Mouse (Mus musculus) urinary bladder, postnatal 4 days (tissue): ENCODE results near the gene Elof1.
"Not testable (repeated sequence)": the region's sequence is repeated elsewhere in the genome, so short reads cannot be mapped to it uniquely, and the experiment has no call there.

Experiments
- DNase-seq, 2 experiments: peaks; one replicate each; pipeline ENCODE4 v3.0.0; 2021 to 2022; ENCODE audit warnings: low spot score in 2 of 2

Gene Elof1

DNA sequence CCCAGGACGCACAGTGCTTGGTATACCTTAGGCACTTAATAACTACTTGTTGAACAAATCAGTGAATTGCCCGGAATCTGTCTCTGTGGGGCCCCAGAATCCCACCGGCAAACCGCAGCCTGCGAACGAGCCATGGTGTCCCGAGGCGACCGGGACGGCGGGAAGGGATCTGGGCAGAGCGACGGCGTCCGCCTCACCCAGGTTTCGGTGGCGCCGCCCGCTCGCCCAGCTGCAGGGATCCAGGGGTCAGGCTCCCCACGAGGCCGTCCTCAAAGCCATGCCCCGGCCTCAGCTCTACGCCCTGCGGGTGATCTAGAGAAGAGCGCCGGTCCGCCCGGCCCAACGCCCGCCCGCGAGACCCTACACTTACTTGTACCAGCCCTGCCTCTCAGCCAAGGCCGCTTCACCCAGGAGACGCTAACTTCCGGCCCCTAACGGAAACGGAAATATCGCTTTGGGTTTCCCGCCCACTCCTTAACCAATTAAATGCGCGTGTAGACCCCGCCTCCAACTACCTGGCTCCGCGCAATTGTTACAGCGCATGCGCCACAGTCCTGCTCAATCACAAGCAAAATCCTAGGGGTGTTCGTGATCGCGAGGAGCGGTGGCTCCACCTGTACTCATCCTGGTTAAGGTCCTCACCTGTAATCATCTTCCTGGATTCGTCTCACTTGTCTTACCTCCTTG lies at the start of gene Elof1:
Gene Elof1 (minus strand): TSS at position 433 of the 687 bp plus-strand sequence.
- DNase-seq: peak; percentile 87 to 89

DNA sequence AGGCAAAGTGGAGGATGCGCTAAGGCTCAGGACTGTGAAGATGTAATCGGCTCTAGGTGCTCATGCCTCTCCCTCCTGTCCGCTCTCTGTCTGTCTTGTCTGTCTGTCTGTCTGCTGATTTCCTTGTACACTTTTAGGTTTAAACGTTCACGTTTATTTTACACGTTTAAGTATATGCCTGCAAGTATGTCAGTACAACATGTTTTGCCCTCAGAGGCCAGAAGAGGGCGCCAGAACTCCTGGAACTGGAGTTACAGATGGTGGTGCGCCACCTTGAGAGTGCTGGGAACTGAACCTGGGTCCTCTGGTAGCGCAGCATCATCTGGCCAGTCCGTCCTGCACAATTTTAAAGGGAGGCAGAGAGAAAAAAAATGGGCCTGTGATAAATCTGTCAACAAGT lies 49.7 kb upstream of the Elof1 start:
- DNase-seq: no peak

- no peak for DNase-seq
Observed at GRCm38 (mm10) chr9:22165964-22166363, 49.0 kb upstream of the Elof1 start.

DNA sequence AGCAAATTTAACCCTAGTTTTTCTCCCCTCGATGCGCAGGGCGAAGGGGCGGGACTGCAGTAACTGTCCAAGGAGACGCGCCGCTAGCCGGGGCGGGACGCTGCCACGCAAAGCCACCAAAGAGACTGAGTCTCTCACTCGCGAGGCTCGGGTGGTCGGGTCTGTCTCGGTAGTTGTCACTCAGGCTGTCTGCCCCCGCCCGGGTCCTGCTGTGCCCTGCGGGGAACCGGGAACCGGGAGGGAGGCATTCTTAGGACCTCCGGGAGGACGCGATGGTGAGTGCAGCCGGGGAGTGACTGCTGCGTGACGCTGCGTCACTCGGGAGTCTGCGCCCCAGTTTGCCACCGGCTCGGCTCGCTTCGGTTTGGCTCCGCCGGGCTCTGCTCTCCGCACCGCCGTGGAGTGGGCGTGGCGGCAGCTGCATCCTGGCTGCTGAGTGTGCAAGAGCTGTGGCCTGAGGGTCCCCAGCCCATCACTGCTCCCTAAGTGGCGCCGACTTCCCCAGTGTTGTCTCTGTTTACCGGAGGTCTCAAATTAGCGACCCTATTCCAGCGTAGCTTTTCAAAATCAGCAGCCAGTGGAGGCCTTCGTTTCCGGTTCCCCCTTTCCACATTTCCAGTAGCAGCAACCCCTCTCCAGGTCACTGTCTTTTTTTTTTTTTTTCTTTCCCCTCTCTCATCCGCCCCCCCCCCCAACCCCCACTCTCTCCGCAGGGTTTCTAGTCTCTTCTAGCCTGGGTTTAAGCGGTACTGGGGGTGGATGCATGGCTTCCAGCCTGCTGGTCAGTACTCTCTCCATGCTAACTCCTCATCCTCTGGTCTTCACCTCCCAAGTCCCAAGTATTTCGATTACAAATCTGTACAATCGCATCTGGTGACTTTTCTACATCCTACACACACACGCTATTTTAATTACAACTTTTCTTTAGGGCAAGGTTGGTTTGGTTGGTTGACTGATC lies 48.0 kb upstream of the Elof1 start:
- peak in 1 of 2 experiments; percentile 28 for DNase-seq

DNA sequence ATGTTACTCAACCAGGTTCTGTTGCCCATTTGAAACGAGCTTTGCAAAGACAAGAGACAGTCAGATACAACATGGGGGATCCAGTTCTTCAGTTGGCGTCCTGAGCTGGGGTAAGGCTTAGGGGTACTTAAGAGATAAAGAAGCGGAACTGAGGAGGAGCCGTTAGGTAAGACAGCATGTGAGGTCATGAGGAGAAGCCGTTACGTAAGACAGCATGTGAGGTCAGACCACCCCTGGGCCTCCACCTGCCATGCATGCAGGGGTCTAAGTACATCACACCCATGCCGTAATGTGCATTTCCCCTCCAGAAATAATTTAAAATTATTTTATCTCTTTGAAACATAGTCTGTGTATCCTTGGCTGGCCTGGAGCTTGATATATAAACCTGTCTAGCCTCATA lies 45.9 kb upstream of the Elof1 start:
- no peak for DNase-seq

DNA sequence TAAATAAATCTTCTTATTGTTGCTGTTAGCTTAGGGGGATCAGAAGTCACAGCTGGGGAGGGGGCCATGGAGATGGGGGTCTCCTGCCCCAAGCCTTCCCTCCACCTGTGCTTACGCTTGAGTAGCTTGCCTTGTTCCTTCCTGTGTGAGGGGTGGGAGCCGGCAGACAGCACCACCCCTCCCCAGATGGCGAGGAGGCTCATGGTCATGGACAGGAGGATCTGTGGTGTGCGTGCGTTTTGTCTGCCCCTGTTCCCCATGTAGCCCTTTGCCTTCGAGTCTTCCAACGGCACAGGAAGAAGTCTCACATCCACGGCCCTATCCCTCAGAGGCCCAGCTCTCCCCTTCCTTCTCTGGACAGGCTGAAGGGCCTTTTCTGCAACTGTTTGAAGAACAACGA lies 45.3 kb upstream of the Elof1 start:
- DNase-seq: no peak

DNA sequence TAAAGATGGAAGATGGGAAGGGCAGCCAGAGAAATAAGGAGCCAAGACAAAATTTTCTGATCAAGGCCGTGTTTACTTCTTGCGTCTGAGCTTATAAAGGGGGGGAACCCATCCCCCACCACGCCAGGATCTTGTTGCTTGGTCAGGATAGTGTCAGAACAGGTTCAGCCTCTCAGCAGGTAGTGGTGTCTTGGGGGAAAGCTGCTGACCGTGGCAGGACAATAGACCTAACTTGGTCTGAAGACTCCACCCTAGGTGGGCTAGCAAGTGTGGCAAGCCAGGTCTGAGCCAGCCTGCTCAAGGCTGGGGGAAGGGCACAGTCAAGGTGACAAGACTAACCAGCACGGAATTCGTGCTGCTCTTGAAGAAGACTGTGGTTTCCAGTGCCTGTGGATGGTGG lies 44.3 kb upstream of the Elof1 start:
- no peak for DNase-seq

GRCm38 (mm10) chr9:22157516-22158265 lies 40.7 kb upstream of the Elof1 start:
- no peak for DNase-seq

DNA sequence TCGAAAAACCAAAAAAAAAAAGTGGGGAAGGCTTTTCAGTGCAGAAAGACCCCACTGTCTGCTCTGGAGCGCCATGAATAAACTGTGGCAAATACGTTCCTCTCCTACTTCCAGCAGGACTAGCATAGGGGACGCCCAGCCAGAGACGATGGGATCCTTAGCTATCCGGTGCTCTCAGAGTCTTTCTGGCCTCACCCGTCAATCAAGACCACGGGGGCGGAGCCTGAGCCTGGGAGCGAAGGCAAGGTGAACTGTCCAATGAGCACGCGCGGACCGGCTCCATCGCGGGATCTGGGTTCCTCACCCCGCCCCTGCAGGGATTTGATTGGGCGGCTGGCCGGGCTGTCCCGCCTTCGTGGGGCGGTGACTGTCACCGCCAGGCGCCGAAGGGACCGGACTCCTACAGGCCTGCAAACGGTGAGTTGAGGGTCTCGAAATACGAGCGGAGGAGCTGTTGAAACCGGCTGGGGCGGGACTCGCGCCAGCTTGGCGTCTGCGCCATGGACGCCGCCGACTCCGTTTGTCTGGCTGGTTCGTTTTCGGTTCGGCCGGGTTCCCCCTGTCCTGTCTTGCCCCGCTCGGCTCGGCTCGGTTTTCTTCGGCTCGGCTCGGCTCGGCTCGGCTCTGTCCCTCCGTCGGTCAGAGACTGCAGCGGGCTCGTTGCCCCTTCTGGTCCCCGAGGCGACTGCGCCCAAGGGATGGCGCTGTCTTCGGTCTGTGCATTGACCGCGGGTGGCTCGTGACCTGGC lies 39.7 kb upstream of the Elof1 start, which contains the start of gene Pigyl:
Gene Pigyl (plus strand): TSS at position 350 of the 749 bp plus-strand sequence.
- DNase-seq: peak; percentile 98 to 99

- DNase-seq: peak in 1 of 2 experiments; percentile 34
Observed at GRCm38 (mm10) chr9:22155614-22156013, 38.6 kb upstream of the Elof1 start.

DNA sequence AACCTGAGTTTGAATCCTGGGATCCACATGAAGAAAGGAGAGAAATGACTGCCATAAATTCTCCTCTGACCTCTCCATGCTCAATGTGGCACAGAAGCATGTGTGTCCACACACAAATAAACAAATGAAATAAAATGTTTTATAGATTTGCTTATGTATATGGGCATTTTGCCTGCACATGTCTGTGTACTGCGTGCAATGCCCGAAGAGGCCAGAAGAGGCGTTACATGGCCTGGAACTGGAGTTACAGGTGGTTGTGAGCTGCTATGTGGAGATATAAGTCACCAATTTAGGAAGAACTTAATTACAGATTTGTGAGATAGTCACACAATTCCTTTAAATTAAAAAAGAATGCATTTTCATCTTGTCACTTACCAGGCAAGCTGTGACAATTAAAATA lies 36.8 kb upstream of the Elof1 start:
- DNase-seq: no peak

DNA sequence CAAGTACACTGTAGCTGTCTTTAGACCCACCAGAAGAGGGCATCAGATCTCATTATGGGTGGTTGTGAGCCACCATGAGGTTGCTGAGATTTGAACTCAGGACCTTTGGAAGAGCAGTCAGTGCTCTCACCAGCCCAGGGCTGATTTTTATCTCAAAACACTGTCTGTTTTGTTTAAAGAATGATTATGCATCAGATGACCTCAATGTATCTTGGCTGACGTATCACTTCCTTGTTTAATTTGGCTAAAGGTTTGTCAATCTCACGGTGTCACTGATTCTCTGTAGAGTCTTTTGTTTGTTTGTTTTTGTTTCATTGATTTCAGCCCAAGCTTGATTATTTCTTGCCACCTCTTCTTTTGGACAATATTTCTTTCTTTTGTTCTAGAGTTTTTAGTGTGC lies 34.0 kb upstream of the Elof1 start:
- DNase-seq: no peak

GRCm38 (mm10) chr9:22150249-22150693 lies 33.3 kb upstream of the Elof1 start:
- not testable (repeated sequence) for DNase-seq

GRCm38 (mm10) chr9:22149426-22150248 lies 32.7 kb upstream of the Elof1 start:
- DNase-seq: no peak

- DNase-seq: no peak
Observed at GRCm38 (mm10) chr9:22144304-22144965, 27.5 kb upstream of the Elof1 start.

- peak; percentile 71 to 89 for DNase-seq
Observed at GRCm38 (mm10) chr9:22143108-22144037, 26.4 kb upstream of the Elof1 start.

- DNase-seq: no peak
Observed at GRCm38 (mm10) chr9:22139746-22140145, 22.8 kb upstream of the Elof1 start.

DNA sequence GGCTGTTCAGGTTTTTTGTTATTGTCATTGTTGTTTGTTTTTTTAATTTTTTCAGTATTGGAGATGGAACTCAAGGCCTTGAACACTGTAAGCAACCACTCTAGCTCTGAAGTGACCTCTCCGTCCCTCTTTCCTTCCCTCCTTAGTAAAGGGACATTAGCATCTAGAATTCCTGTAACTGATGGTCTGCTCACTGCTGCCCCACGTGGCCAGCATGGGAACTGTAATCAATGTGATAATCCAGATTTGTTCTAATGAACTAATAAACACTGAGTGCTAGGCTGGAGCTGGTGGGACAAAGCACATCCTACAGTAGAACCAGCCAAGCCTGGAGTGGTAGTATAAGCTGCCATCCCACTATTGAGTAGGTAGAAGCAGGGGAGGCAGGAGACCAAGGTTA lies 21.5 kb upstream of the Elof1 start:
- DNase-seq: no peak
